Mouse (Mus musculus) megakaryocyte, embryonic 14.5 days (primary cell): ENCODE results near the gene Scml4. TPM values are rescaled to one million over a fixed set of nuclear protein-coding genes. Genes with fewer than 3 reads are reported as not detected.

Experiments used
- H3K27me3 ChIP-seq: replicated peaks from 2 replicates; pipeline ENCODE3; 2012; ENCODE audit warnings: inconsistent platforms
- H3K36me3 ChIP-seq: replicated peaks from 2 replicates; pipeline ENCODE3; 2012; ENCODE audit warnings: low read length, inconsistent platforms, mixed read lengths
- H3K4me1 ChIP-seq: 2 replicates; pipeline ENCODE4 v1.6.1; 2012; ENCODE audit warnings: inconsistent platforms
- H3K4me3 ChIP-seq: replicated peaks from 2 replicates; pipeline ENCODE3; 2012; ENCODE audit warnings: moderate library complexity, mild to moderate bottlenecking, inconsistent platforms
- H3K9me3 ChIP-seq: 2 replicates; pipeline ENCODE4 v1.6.1; 2012; ENCODE audit warnings: inconsistent platforms
- FLI1 ChIP-seq: IDR thresholded peaks from 2 replicates; pipeline ENCODE4 v1.6.1; 2012; ENCODE audit warnings: low read length, inconsistent platforms, mixed read lengths
- GATA1 ChIP-seq: IDR thresholded peaks from 3 replicates; pipeline ENCODE4 v1.6.1; 2012; ENCODE audit warnings: mixed read lengths, low read length, inconsistent platforms, borderline replicate concordance
- polyA plus RNA-seq: library from polyadenylated mRNA; stranded (reverse); fragments of >175 nt; gene quantifications from 2 replicates; pipeline ENCODE4 v1.2.3, GENCODE M21; 2012; ENCODE audit warnings: low replicate concordance; ENCODE audit not compliant: insufficient read depth

Gene Scml4
- polyA plus RNA-seq, 1 experiment = not detected

DNA sequence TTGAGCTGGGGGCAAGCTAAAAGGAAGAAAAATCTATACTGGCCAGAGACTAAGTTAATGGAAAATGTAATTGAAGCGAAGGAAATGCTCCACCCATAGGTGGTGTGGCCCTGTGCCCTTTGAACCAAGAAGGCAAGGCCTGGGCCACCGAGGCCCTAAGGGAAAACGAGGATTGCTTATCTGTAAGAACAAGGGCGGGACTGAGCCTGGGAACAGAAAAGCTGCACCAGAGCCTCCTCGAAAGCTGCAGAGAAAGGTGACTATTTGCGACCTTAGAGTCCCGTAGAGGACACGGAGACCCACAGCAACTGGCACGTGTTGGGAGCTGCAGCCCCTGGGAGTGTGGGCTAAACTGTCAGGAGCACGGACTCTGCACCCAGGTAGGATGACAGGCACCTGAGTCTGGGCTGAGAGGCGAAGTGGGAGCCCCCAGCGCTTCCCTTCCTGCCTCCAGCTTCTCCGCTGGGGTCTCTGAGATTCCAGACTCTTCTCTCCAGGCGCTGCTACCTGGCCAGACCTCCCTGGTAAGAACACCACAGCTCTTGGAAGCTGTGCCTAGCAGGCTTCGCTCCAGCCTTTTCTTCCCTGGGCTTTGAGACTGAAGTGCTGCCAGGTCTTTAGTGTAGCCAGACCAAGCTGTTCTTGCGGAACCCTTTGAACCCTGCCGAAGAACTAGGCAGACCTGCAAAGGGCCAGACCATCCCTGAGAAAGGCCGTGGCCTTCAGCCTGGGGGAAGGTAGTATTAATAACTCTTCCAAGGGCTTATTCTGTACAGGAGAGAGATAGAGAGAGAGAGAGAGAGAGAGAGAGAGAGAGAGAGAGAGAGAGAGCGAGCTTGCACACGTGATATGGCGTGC is 80.3 kb downstream of the Scml4 start:
- no peaks in the 10 kb centered on the region for H3K9me3 ChIP-seq
- no peaks in the 10 kb centered on the region for H3K36me3 ChIP-seq
- H3K27me3 ChIP-seq = peaks cover 18% of the 10 kb centered on the region
- peaks cover 15% of the 10 kb centered on the region; the same call in 1 of the 2 replicates for H3K4me1 ChIP-seq
- no peak overlapping the region for H3K4me3 ChIP-seq
- TF ChIP-seq GATA1 = no peak

DNA sequence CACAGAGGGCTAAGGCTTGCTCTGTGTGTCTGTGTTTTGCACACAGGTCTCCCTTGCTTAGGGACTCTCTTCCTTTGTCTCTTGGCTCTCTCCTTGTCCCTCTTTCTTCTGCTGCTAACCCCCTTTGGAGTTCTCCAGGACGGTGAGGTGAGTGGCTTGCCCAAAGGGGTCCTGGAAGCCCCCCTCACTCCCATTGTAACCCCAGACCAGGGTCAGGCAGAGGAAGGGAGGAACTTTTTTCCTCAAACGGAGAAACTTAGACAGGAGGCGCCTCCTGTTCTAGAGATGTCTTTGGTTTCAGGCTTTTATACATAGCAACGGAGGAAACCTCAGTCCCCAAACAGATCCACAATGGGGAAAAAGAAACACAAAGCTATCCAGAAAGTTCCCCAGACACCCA is 81.1 kb downstream of the Scml4 start:
- Histone ChIP-seq H3K9me3 (no peaks in the 10 kb centered on the region), H3K36me3 (no peaks in the 10 kb centered on the region), H3K4me3 (no peak overlapping the region), H3K4me1 (peaks cover 13% of the 10 kb centered on the region; the same call in 1 of the 2 replicates), H3K27me3 (peaks cover 18% of the 10 kb centered on the region)
- no peak for TF ChIP-seq FLI1
- no peak for TF ChIP-seq GATA1

DNA sequence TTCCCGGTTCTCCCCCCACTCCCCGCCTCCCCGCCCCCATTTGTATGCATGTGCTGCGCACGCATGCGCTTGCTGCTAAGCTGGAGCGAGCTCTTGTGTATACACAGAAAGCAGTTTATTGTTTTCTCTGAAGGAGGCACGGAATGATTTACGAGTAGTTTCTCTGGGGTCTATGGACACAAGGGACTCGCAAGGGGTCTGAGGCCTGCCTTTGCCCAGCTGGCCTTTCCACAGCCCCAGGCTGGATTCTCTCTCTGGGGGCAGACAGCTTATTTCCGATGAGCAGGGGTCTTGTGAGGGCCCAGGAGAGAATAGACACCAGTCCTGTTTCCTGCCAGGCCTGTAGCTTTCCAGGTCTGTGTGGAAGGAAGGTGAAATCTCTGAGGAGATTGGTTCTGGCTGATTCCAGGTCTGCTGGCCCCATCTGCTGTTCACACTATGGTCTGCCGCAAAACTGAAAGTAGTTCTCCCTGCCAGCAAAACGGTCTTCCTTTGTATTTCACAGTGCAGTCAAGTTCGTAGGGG is 81.6 kb downstream of the Scml4 start:
- no peaks in the 10 kb centered on the region for H3K36me3 ChIP-seq
- TF ChIP-seq FLI1 = no peak
- no peak for TF ChIP-seq GATA1
- peak overlapping the region; percentile 5 for H3K4me3 ChIP-seq
- H3K27me3 ChIP-seq = peaks cover 22% of the 10 kb centered on the region
- no peaks in the 10 kb centered on the region for H3K9me3 ChIP-seq
- peaks cover 12% of the 10 kb centered on the region; the same call in 1 of the 2 replicates for H3K4me1 ChIP-seq

- no peak for TF ChIP-seq GATA1
- no peak for TF ChIP-seq FLI1
- no peaks in the 10 kb centered on the region for H3K36me3 ChIP-seq
- no peak overlapping the region for H3K4me3 ChIP-seq
- peaks cover 12% of the 10 kb centered on the region; the same call in 1 of the 2 replicates for H3K4me1 ChIP-seq
- no peaks in the 10 kb centered on the region for H3K9me3 ChIP-seq
- peaks cover 23% of the 10 kb centered on the region for H3K27me3 ChIP-seq
These were observed 82.1 kb downstream of the Scml4 start for GRCm38 (mm10) chr10:42942300-42942699.

- H3K27me3 ChIP-seq = peaks cover 31% of the 10 kb centered on the region
- H3K9me3 ChIP-seq = no peaks in the 10 kb centered on the region
- TF ChIP-seq FLI1 = no peak
- TF ChIP-seq GATA1 = no peak
- H3K4me1 ChIP-seq = peaks cover 4% of the 10 kb centered on the region; the same call in 1 of the 2 replicates
- no peak overlapping the region for H3K4me3 ChIP-seq
- H3K36me3 ChIP-seq = no peaks in the 10 kb centered on the region
These were observed 85.1 kb downstream of the Scml4 start for GRCm38 (mm10) chr10:42945316-42945715.

DNA sequence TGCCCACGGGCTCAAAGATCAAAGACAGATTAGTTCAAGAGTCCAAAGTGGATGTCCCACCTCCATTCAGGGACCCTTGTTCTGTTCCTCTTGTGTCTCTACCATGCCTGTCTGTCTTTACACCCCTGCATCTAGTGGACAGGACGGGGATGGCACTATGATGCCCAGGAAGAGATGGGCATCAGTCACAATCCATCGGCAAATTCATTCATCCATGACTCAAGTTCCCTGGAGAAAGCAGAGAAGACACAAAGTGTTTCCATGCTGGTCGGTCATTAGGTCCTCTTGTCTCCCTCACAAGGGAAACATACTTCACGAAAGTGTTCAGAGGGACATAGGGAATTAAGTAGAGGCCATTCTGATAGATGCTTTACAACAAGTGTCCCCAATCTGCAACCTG is 87.2 kb downstream of the Scml4 start:
- Histone ChIP-seq H3K4me1 (peaks cover 14% of the 10 kb centered on the region), H3K27me3 (peaks cover 43% of the 10 kb centered on the region), H3K9me3 (no peaks in the 10 kb centered on the region), H3K36me3 (no peaks in the 10 kb centered on the region), H3K4me3 (no peak overlapping the region)
- TF ChIP-seq GATA1 = no peak
- TF ChIP-seq FLI1 = no peak

GRCm38 (mm10) chr10:42950252-42950751 is 90.1 kb downstream of the Scml4 start:
- H3K36me3 ChIP-seq = no peaks in the 10 kb centered on the region
- H3K4me1 ChIP-seq = peaks cover 14% of the 10 kb centered on the region
- peaks cover 63% of the 10 kb centered on the region for H3K27me3 ChIP-seq
- H3K9me3 ChIP-seq = peaks cover 10% of the 10 kb centered on the region; the same call in 1 of the 2 replicates
- TF ChIP-seq FLI1 = no peak
- TF ChIP-seq GATA1 = no peak
- H3K4me3 ChIP-seq = no peak overlapping the region

- peaks cover 10% of the 10 kb centered on the region; the same call in 1 of the 2 replicates for H3K9me3 ChIP-seq
- peaks cover 14% of the 10 kb centered on the region for H3K4me1 ChIP-seq
- peaks cover 73% of the 10 kb centered on the region for H3K27me3 ChIP-seq
- TF ChIP-seq FLI1 (no peak), GATA1 (no peak)
- H3K36me3 ChIP-seq = no peaks in the 10 kb centered on the region
- no peak overlapping the region for H3K4me3 ChIP-seq
These were observed 91.2 kb downstream of the Scml4 start for GRCm38 (mm10) chr10:42951078-42952045.

GRCm38 (mm10) chr10:42952046-42952420 is 91.9 kb downstream of the Scml4 start:
- TF ChIP-seq GATA1 (no peak), FLI1 (no peak)
- peaks cover 14% of the 10 kb centered on the region for H3K4me1 ChIP-seq
- peaks cover 10% of the 10 kb centered on the region; the same call in 1 of the 2 replicates for H3K9me3 ChIP-seq
- peaks cover 72% of the 10 kb centered on the region for H3K27me3 ChIP-seq
- no peaks in the 10 kb centered on the region for H3K36me3 ChIP-seq
- H3K4me3 ChIP-seq = no peak overlapping the region

- peaks cover 71% of the 10 kb centered on the region for H3K27me3 ChIP-seq
These were observed 93.4 kb downstream of the Scml4 start for GRCm38 (mm10) chr10:42953601-42954000.

More at GRCm38 (mm10) chr10:42953601-42954000, 93.4 kb downstream of the Scml4 start:
- H3K4me1 ChIP-seq = peaks cover 26% of the 10 kb centered on the region
- H3K4me3 ChIP-seq = no peak overlapping the region
- TF ChIP-seq GATA1 = no peak
- TF ChIP-seq FLI1 = no peak
- H3K9me3 ChIP-seq = peaks cover 10% of the 10 kb centered on the region; the same call in 1 of the 2 replicates
- no peaks in the 10 kb centered on the region for H3K36me3 ChIP-seq
